Mouse (Mus musculus): Measurements from ENCODE around the gene Clec1b.

The Clec1b gene

DNA sequence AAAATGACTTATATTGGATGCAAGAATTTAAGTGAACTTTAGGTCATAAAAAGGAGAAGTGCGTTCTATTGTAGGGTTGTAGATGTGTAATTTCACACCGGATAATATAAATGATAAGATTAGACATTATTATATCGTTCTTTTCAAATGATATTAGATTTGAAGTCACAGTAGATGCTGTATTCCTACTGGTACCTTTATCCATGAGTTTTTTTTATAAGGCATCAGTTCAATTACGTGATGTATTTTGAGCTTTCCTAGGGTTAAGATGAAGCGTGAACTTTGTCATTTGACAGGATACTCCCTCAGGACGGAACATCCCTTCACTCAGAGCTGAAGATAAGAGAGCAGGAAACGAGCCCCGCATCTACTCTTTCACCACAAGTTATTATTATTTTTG, at the start of gene Clec1b:
Gene Clec1b (plus strand): TSS at position 301 of the 400 bp plus-strand sequence.
- DNase-seq (ENCODE audit: low spot score): no peak

GRCm38 (mm10) chr6:129349524-129350352, 47.4 kb upstream of the Clec1b start:
- no peak for DNase-seq (ENCODE audit: low spot score)

DNA sequence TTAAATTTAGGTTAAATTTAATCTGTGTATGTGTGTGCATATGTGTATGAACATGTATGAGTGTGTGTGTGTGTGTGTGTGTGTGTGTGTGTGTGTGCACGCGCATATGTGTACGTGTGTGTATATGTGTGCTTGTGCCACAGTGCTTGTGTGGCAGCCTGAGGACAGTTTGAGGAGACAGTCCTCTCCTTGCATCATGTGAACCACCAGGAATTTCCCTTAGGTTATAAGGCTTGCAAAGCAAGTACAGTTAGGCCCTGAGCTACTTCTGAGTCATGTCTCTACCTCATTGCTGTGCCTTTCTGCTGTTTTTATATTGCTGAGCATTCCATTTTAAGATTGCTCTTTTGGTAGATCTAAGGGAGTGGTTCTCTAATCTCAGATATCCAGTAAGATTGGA, 46.0 kb upstream of the Clec1b start:
- DNase-seq (ENCODE audit: low spot score): no peak

- DNase-seq (ENCODE audit: low spot score): no peak
Observed at GRCm38 (mm10) chr6:129355774-129356173, 41.3 kb upstream of the Clec1b start.

GRCm38 (mm10) chr6:129356430-129356829, 40.7 kb upstream of the Clec1b start:
- DNase-seq (ENCODE audit: low spot score): no peak

DNA sequence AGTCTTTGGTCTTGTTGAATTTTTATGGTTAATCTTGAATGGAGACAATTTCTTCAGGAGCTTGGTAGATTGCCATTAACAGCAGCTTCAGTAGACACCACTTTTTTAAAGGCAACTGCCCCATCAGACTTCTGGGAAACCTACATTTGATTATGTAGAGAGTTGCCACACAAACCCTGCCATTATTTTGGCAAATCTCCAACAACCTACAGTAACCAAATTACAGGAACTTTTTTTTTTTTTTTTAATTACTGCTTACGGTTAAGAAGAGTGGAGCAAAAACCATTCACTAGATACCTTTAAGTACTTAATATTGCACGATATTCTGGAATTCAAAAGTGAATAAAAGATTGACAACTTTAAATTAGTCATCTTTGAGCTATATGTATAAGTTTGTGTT, 37.6 kb upstream of the Clec1b start:
- no peak for DNase-seq (ENCODE audit: low spot score)

- DNase-seq (ENCODE audit: low spot score): no peak
Observed at GRCm38 (mm10) chr6:129363942-129364341, 33.2 kb upstream of the Clec1b start.

DNA sequence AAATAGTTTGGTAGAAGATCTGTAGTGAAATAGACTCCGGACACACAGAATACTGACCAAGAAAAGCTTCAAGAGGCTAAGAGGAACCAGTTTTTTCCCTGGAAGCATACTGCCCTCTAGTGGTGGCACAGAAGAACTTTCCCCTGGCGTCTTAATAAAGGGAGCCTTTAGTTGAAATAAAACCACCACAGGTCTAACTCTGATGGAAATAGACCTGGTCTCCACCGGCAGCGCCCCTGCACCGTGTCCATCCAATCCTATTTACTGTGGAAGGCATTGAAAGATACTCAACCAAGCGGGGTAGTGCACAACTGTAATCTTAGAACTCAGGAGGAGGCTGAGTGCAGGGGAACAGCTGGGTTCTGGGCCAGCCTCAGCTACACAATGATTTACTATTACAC, 31.1 kb upstream of the Clec1b start:
- peak; percentile 32 for DNase-seq (ENCODE audit: low spot score)

- DNase-seq (ENCODE audit: low spot score): no peak
Observed at GRCm38 (mm10) chr6:129369374-129370132, 27.5 kb upstream of the Clec1b start.

GRCm38 (mm10) chr6:129374937-129375471, 22.1 kb upstream of the Clec1b start:
- no peak for DNase-seq (ENCODE audit: low spot score)

GRCm38 (mm10) chr6:129380454-129380853, 16.6 kb upstream of the Clec1b start:
- no peak for DNase-seq (ENCODE audit: low spot score)

- no peak for DNase-seq (ENCODE audit: low spot score)
Observed at GRCm38 (mm10) chr6:129381736-129382135, 15.4 kb upstream of the Clec1b start.

DNA sequence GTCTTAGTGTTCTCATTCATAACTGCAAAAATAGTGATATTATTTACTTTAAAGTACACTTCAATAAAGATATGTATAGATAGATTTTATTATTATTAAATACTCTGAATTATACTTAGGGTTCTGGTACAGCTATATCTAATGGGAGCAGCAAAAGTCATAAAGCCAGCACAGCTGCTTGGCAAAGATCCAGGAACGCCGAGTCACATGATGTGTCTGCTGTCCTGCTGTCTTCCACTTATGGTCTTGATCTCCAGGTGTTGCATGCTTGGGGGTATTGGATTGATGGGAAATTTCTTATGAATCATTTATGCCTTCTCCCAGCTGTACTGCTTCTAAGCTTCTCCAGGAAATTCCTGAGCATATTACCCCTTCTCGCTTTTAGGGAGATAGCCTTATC, 13.6 kb upstream of the Clec1b start:
- DNase-seq (ENCODE audit: low spot score): no peak

DNA sequence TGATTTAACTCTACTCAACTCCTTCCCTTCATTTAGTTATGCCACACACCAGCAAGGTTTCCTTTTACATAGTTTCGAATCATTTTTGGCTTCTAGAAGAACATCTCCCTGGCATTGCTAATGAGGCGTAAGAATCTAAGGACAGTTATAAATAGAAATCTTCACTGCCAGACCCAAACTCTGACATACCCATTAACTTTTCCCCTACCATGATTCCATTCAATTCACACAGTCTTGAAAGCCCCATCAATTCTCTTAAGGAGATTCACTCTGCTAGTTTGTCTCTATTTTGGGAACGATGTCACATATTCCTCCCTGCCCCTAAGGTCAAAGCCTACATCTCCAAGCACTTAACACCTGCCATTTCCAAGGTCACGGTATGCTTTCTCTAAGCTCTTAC, 12.1 kb upstream of the Clec1b start:
- DNase-seq (ENCODE audit: low spot score): no peak

GRCm38 (mm10) chr6:129385774-129386173, 11.3 kb upstream of the Clec1b start, which contains the start of gene Clec12b:
Clec12b (minus strand) TSS chr6:129385874.
- no peak for DNase-seq (ENCODE audit: low spot score)

DNA sequence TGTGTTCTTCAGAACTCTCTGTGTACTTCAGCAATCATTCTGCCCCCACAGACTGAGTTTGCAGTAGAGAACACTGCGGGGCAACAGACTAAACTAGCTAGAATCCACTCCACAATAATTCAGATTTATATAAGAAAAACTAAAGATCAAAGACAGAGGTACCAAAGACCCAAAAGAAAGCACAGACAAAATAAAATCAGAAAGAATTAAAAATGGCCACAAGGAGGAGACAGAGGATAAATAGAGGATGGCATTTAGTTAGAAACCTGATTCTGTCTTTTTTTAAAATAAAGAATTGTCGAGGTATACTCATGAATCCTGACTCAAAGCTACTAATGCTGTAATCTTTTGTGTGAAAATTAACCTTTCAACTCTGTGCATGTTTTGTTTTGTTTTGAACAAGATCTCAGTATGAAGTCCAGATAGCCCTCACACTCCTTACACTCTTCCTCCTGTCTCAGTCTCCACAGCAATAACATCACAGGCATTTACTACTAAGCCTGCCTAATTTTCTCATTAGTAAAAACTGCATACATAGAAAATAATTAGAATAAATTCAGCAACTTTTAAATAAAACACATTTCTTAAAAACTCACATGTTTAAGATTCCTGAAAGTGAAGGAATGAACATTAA, 3.9 kb upstream of the Clec1b start:
- DNase-seq (ENCODE audit: low spot score): no peak

- no peak for DNase-seq (ENCODE audit: low spot score)
Observed at GRCm38 (mm10) chr6:129393732-129394131, 3.4 kb upstream of the Clec1b start.

DNA sequence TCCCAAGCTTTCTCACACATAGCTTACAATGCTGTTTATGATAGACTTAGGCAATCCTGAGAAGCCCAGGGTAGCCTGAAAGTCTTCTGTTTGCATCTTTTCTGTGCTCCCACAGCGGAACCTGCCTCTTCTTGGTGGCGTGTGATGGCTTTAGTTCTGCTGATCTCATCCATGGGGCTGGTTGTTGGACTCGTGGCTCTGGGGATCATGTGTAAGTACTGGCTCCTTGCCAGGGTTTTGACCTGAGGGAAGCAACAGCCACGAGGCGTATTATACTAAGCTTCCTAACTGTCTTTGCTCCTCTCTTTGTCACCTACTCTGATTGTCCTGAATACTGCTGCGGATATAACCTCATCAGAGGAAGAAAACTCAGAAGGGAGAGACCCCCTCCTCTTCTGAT, 2.8 kb downstream of the Clec1b start:
- no peak for DNase-seq (ENCODE audit: low spot score)

DNA sequence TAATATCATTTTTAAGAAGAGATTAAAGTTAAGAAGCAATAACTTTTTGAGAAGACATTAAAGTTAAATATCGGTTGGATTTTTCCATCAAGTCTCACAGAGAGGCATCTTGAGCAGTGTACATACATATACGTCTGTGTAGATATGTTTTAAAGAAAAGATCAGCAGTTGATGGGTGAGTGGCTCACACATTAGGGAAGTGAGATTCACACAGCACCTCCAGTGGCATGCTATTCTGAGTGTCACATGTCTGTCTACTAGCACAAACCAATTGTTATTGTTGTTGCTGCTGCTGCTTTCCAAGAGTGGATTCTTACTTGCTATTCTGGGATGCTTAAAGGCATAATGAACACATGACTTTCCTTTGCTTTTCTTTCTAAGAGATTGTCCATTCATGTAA, 5.3 kb downstream of the Clec1b start:
- DNase-seq (ENCODE audit: low spot score): no peak

GRCm38 (mm10) chr6:129403391-129403790, 6.3 kb downstream of the Clec1b start:
- no peak for DNase-seq (ENCODE audit: low spot score)

- DNase-seq (ENCODE audit: low spot score): no peak
Observed at GRCm38 (mm10) chr6:129405999-129406398, 8.9 kb downstream of the Clec1b start.

DNA sequence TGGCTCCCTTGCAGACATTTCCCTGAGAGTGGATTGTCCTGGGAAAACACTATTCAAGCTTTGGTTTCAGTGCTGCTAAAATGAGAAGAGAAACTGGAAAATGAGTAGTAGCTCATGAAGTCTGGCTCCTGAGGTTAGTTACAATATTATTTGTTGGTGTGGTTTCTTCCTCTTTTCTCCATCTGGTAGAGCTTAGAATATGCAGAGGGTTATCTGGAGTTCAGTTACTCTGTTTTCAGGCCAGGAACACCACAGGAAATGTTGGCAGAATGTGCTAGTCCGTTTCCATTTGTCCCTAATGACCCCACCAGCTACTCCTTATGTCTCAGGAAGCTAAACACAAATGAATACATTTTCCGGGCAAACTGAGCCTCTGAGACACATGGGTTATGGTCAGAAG, 10.2 kb downstream of the Clec1b start:
- no peak for DNase-seq (ENCODE audit: low spot score)

DNA sequence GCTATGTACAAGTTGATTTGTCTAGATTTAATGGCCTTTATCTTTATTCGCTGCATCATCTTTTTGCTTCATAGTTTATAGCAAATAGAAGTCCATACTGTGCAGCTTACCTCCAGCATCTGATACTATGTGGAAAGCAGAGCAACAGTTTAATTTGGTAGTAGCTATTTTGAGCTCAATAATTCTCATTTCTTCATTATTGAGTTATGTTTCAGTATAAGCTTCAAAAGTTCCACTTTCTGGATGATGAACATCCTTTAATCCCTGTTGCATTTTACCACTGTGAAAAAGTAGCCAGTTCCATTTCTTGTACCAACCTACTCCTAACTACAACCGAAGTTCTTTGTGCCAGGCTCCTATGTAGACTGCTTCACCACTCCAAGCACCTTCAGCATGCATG, 11.5 kb downstream of the Clec1b start, which contains the start of gene Clec9a:
Gene Clec9a (plus strand): TSS at position 301 of the 400 bp plus-strand sequence.
- no peak for DNase-seq (ENCODE audit: low spot score)
